In the genomic region with DNA sequence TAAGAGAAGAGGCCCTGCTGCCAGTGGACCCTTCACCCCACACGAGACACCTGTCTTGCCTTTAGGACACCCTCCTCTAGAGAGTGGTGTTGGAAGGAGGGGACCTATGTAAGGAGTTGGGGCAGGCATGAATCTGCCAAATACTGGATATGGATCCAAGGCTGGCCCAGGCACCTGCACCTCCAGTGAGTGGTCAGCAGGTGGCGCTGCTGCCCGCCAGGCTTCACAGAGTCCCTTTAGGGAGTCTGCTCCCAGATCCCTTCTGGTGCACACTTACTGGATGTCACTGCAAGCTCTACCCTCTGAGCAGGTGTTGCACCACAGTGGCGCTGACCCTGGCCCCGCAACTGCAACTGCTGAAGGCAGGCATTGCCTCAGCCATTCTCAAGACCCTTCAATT, we compare ENCODE assay signal across 9 mouse cellular contexts. TPM values are rescaled to one million over a fixed set of nuclear protein-coding genes. Genes with fewer than 3 reads are reported as not detected.
DNase-seq lines count a peak whose midpoint lies in the region; ATAC-seq and TF ChIP-seq lines count a peak whose summit lies in the region.
"Had no signal": no experiment of that assay in that cellular context is flagged by ENCODE, and none has a peak within 500 bp of the region (broad histone marks: within the 10 kb centered on the region; RNA-seq: fewer than 3 reads in every experiment).

No protein-coding gene starts in this region.

- WGBS in forebrain, postnatal 0 days: 6% methylated on average over 5 of the region's 5 CpGs
- 11% methylated on average over 5 of the region's 5 CpGs for WGBS in lung, embryonic 15.5 days
- WGBS in thymus, adult 2 months: 26% methylated on average over 5 of the region's 5 CpGs

- DNase-seq in G1E (ENCODE audit: low spot score): peak; percentile 73
- DNase-seq in cerebellum, adult 18-20 months: peak; percentile 84 to 90
- DNase-seq in forebrain, postnatal 0 days: peak; percentile 92
- DNase-seq in heart, postnatal 36 days: peak; percentile 85 to 88
- peak; percentile 76 to 88 for DNase-seq in layer of hippocampus, adult 2 months (ENCODE audit: low spot score in 2 of 2)
- peak; percentile 62 for DNase-seq in ovary, adult 18-20 months (ENCODE audit: low spot score)
- peak; percentile 78 for DNase-seq in thymus, adult 2 months

- ATAC-seq in G1E (ENCODE audit: extremely low read depth, insufficient number of reproducible peaks, low FRiP score, poor library complexity, severe bottlenecking): peak; percentile 69
- peak; percentile 86 for ATAC-seq in forebrain, postnatal 0 days
- peak; percentile 58; the same call in 1 of the 2 replicates for ATAC-seq in lung, embryonic 15.5 days (ENCODE audit: borderline replicate concordance, extremely low read depth, low FRiP score, low TSS enrichment)

- TF ChIP-seq CTCF in G1E (IDR thresholded peaks at IDR 0.05; ENCODE audit: low read depth, low read length): peak; percentile 99
- TF ChIP-seq CTCF in forebrain, postnatal 0 days (IDR thresholded peaks at IDR 0.05; ENCODE audit: low read depth): peak; percentile 99
- TF ChIP-seq CTCF in layer of hippocampus, adult 2 months (conservative IDR thresholded peaks at IDR 0.05): peak; percentile 97
- peak; percentile 98 for TF ChIP-seq CTCF in thymus, adult 2 months (IDR thresholded peaks at IDR 0.05; ENCODE audit: borderline replicate concordance, control insufficient read depth, extremely low read depth, insufficient read depth, low read length, poor library complexity)

- no peaks in the 10 kb centered on the region for H3K9me3 ChIP-seq in G1E (replicated peaks)
- no peaks in the 10 kb centered on the region for H3K9me3 ChIP-seq in forebrain, postnatal 0 days (ENCODE audit: low read length)
- no peaks in the 10 kb centered on the region for H3K9me3 ChIP-seq in lung, embryonic 15.5 days

- no peak for TF ChIP-seq POLR2A in thymus, adult 2 months (IDR thresholded peaks at IDR 0.05; ENCODE audit: control insufficient read depth, extremely low read depth, insufficient read depth, low read length, poor library complexity)

- intact Hi-C loops in heart, postnatal 36 days (cut with DNase I): loop anchor here (1.0 to 2.0 kb wide), 2 partner anchors 54 to 115 kb away; no protein-coding TSS in a partner anchor

- H3K36me3 ChIP-seq in G1E (replicated peaks): peaks cover 80% of the 10 kb centered on the region
- peaks cover 37% of the 10 kb centered on the region for H3K36me3 ChIP-seq in forebrain, postnatal 0 days (ENCODE audit: insufficient read depth)
- H3K36me3 ChIP-seq in lung, embryonic 15.5 days: peaks cover 42% of the 10 kb centered on the region
- H3K36me3 ChIP-seq in thymus, adult 2 months (ENCODE audit: control insufficient read depth, insufficient read depth, low read length): no peaks in the 10 kb centered on the region

- H3K4me2 ChIP-seq in forebrain, postnatal 0 days (ENCODE audit: low read depth): no peak overlapping the region
- no peak overlapping the region for H3K4me2 ChIP-seq in lung, embryonic 15.5 days

- no peak overlapping the region for H3K4me3 ChIP-seq in G1E (ENCODE audit: low read depth, low read length)
- H3K4me3 ChIP-seq in forebrain, postnatal 0 days (ENCODE audit: low read depth, low read length): no peak overlapping the region
- no peak overlapping the region for H3K4me3 ChIP-seq in layer of hippocampus, adult 2 months
- H3K4me3 ChIP-seq in lung, embryonic 15.5 days: no peak overlapping the region
- no peak overlapping the region for H3K4me3 ChIP-seq in thymus, adult 2 months (ENCODE audit: control insufficient read depth, insufficient read depth, low read length)

- peaks cover 24% of the 10 kb centered on the region for H3K4me1 ChIP-seq in G1E (ENCODE audit: insufficient read depth, low read depth, low read length)
- no peaks in the 10 kb centered on the region for H3K4me1 ChIP-seq in forebrain, postnatal 0 days (ENCODE audit: insufficient read depth)
- 0 out of 2 replicates have a peak, but pooled peaks cover 7% of the 10 kb centered on the region for H3K4me1 ChIP-seq in lung, embryonic 15.5 days
- H3K4me1 ChIP-seq in thymus, adult 2 months (replicated peaks; ENCODE audit: control insufficient read depth, insufficient read depth, low read length): peaks cover 11% of the 10 kb centered on the region

- peaks cover 11% of the 10 kb centered on the region for H3K27me3 ChIP-seq in G1E (ENCODE audit: insufficient read depth, low read length)
- H3K27me3 ChIP-seq in forebrain, postnatal 0 days (ENCODE audit: insufficient read depth, low read length): no peaks in the 10 kb centered on the region
- H3K27me3 ChIP-seq in lung, embryonic 15.5 days: no peaks in the 10 kb centered on the region
- no peaks in the 10 kb centered on the region for H3K27me3 ChIP-seq in thymus, adult 2 months (ENCODE audit: control insufficient read depth, insufficient read depth, low read length)

- H3K27ac ChIP-seq in forebrain, postnatal 0 days (ENCODE audit: low read depth, low read length): no peak overlapping the region
- H3K27ac ChIP-seq in layer of hippocampus, adult 2 months: no peak overlapping the region
- H3K27ac ChIP-seq in lung, embryonic 15.5 days: no peak overlapping the region
- no peak overlapping the region for H3K27ac ChIP-seq in thymus, adult 2 months (ENCODE audit: control insufficient read depth, insufficient read depth, low read length)
- H3K27ac ChIP-seq: macrophage had no signal

- no peak overlapping the region for H3K9ac ChIP-seq in forebrain, postnatal 0 days
- H3K9ac ChIP-seq in lung, embryonic 15.5 days: no peak overlapping the region

RNA-seq across cellular contexts. Expression of gene Thap3, which starts 7.4 kb away (rescaled TPM):
- total RNA-seq in G1E (2014; fragmentation: Nextera tagmentation) (2.0 and 3.0 TPM in 2 replicates), G1E (2017) (0.82 and 1.6 TPM in 2 replicates)
- 4.2 and 5.5 TPM in 2 replicates for polyA plus RNA-seq in G1E (2012)
- total RNA-seq in forebrain, postnatal 0 days (2014; rRNA removed): 19.7 and 22.3 TPM in 2 replicates
- polyA plus RNA-seq in forebrain, postnatal 0 days (2015; fragmentation: Nextera tagmentation; extraction: Ambion mirVana): 48.8 and 52.2 TPM in 2 replicates
- 10 to 100 TPM; 12.8 to 12.9 TPM for total RNA-seq in heart, postnatal 36 days (2021)
- 10 to 100 TPM; 26.8 to 29.7 TPM for total RNA-seq in layer of hippocampus, adult 2 months (2021)
- 40.7 and 41.1 TPM in 2 replicates for polyA plus RNA-seq in lung, embryonic 15.5 days (2015; fragmentation: Nextera tagmentation; extraction: Ambion mirVana)
- polyA plus RNA-seq in thymus, adult 2 months (2012; rRNA removed): 71.0 and 72.0 TPM in 2 replicates

RNA-seq across cellular contexts. Expression of gene Phf13, which starts 14.7 kb away (rescaled TPM):
- total RNA-seq in G1E (2014; fragmentation: Nextera tagmentation): 2.9 and 3.7 TPM in 2 replicates
- 2.0 and 2.3 TPM in 2 replicates for total RNA-seq in G1E (2017)
- polyA plus RNA-seq in G1E (2012): 5.4 and 6.6 TPM in 2 replicates
- 15.7 and 17.1 TPM in 2 replicates for total RNA-seq in forebrain, postnatal 0 days (2014; rRNA removed)
- polyA plus RNA-seq in forebrain, postnatal 0 days (2015; fragmentation: Nextera tagmentation; extraction: Ambion mirVana): 11.0 and 17.2 TPM in 2 replicates
- 1 to 10 TPM; 6.4 to 7.0 TPM for total RNA-seq in heart, postnatal 36 days (2021)
- total RNA-seq in layer of hippocampus, adult 2 months (2021): 10 to 100 TPM; 10.5 to 10.8 TPM
- polyA plus RNA-seq in lung, embryonic 15.5 days (2015; fragmentation: Nextera tagmentation; extraction: Ambion mirVana): 28.5 and 29.7 TPM in 2 replicates
- polyA plus RNA-seq in thymus, adult 2 months (2012; rRNA removed): 9.6 and 11.4 TPM in 2 replicates

RNA-seq across cellular contexts. Expression of gene Klhl21, which starts 27.2 kb away (rescaled TPM):
- total RNA-seq in G1E (2014; fragmentation: Nextera tagmentation) (2.4 and 4.1 TPM in 2 replicates), G1E (2017) (3.8 and 4.4 TPM in 2 replicates)
- polyA plus RNA-seq in G1E (2012): 12.2 and 13.5 TPM in 2 replicates
- total RNA-seq in forebrain, postnatal 0 days (2014; rRNA removed): 5.0 and 8.1 TPM in 2 replicates
- 2.6 and 3.4 TPM in 2 replicates for polyA plus RNA-seq in forebrain, postnatal 0 days (2015; fragmentation: Nextera tagmentation; extraction: Ambion mirVana)
- 10 to 100 TPM; 86.2 to 91.5 TPM for total RNA-seq in heart, postnatal 36 days (2021)
- total RNA-seq in layer of hippocampus, adult 2 months (2021): 10 to 100 TPM; 19.4 to 23.2 TPM
- polyA plus RNA-seq in lung, embryonic 15.5 days (2015; fragmentation: Nextera tagmentation; extraction: Ambion mirVana): 15.3 and 16.1 TPM in 2 replicates
- polyA plus RNA-seq in thymus, adult 2 months (2012; rRNA removed): 33.8 and 41.5 TPM in 2 replicates

RNA-seq across cellular contexts. Expression of gene Zbtb48, which starts 46.1 kb away (rescaled TPM):
- total RNA-seq in G1E (2014; fragmentation: Nextera tagmentation): 13.9 and 24.5 TPM in 2 replicates
- total RNA-seq in G1E (2017): 9.3 and 9.8 TPM in 2 replicates
- 12.4 and 13.4 TPM in 2 replicates for polyA plus RNA-seq in G1E (2012)
- 10.5 and 10.9 TPM in 2 replicates for total RNA-seq in forebrain, postnatal 0 days (2014; rRNA removed)
- 13.5 and 14.2 TPM in 2 replicates for polyA plus RNA-seq in forebrain, postnatal 0 days (2015; fragmentation: Nextera tagmentation; extraction: Ambion mirVana)
- total RNA-seq in heart, postnatal 36 days (2021): 1 to 10 TPM; 3.5 to 4.4 TPM
- 10 to 100 TPM; 12.7 to 16.9 TPM for total RNA-seq in layer of hippocampus, adult 2 months (2021)
- 19.0 and 21.2 TPM in 2 replicates for polyA plus RNA-seq in lung, embryonic 15.5 days (2015; fragmentation: Nextera tagmentation; extraction: Ambion mirVana)
- polyA plus RNA-seq in thymus, adult 2 months (2012; rRNA removed): 27.4 and 31.2 TPM in 2 replicates

RNA-seq across cellular contexts. Expression of gene Dnajc11, which starts 47.9 kb away (rescaled TPM):
- total RNA-seq in G1E (2014; fragmentation: Nextera tagmentation) (40.5 and 51.1 TPM in 2 replicates), G1E (2017) (69.6 and 97.1 TPM in 2 replicates)
- 43.7 and 67.2 TPM in 2 replicates for polyA plus RNA-seq in G1E (2012)
- total RNA-seq in forebrain, postnatal 0 days (2014; rRNA removed): 72.2 and 75.2 TPM in 2 replicates
- 62.0 and 72.3 TPM in 2 replicates for polyA plus RNA-seq in forebrain, postnatal 0 days (2015; fragmentation: Nextera tagmentation; extraction: Ambion mirVana)
- 10 to 100 TPM; 72.7 to 88.8 TPM for total RNA-seq in heart, postnatal 36 days (2021)
- 10 to 100 TPM; 68.2 to 69.1 TPM for total RNA-seq in layer of hippocampus, adult 2 months (2021)
- polyA plus RNA-seq in lung, embryonic 15.5 days (2015; fragmentation: Nextera tagmentation; extraction: Ambion mirVana): 58.9 and 64.4 TPM in 2 replicates
- polyA plus RNA-seq in thymus, adult 2 months (2012; rRNA removed): 61.4 and 67.0 TPM in 2 replicates
